Mouse (Mus musculus) ovary, postnatal 14 days (tissue): ENCODE measurements around the gene Serf2.
A peak's percentile ranks its signal among the peaks of the same experiment; 100 is the strongest.

Experiments
- DNase-seq: peaks from one replicate; pipeline ENCODE4 v3.0.0; 2022; ENCODE audit warnings: low spot score

Serf2 gene

DNA sequence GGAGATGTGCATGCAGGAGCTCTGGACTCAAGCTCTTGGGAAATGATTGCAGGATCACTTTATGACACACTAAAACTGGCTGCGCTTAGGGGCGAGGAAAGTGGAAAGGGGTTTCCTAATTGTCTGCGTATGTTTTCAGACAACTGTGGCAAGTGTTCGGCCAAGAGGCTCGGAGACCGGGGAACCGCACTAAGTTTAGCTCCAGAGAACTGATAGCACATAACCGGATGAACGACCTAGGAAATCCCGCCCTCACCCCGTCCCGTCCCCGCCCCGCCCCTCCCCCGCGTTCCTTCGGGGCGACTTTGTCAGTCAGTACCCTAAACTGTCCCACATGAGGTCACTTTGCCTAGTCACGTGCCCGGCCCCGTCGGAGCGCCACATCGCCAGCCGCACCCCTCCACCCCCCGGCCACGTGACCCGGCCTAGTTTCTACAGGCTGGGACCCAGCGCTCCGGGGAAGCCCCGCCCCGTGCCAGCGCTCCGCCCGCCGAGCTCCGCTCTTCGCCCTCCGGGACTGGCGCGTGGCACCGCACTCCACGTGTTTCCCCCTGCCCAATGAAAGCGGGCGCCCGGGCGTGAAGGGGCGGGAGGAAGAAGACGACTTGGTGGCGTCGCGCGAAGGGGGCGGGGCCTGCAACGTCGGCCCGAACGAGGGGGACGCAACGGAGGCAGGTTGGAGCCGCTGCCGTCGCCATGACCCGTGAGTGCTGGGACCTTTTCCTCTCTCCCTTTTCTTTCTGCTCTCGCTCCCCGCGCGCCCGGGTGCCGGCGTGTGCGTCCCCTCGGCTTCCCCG is at the start of gene Serf2:
Gene Serf2 (plus strand): TSS at position 457 of the 797 bp plus-strand sequence.
- DNase-seq, result peak; percentile 95

- no peak for DNase-seq
Measured at GRCm38 (mm10) chr2:121403296-121403695, 45.7 kb upstream of the Serf2 start.

- no peak for DNase-seq
Measured at GRCm38 (mm10) chr2:121408160-121408559, 40.8 kb upstream of the Serf2 start.

GRCm38 (mm10) chr2:121412843-121413386 is 36.1 kb upstream of the Serf2 start:
- DNase-seq, result no peak

DNA sequence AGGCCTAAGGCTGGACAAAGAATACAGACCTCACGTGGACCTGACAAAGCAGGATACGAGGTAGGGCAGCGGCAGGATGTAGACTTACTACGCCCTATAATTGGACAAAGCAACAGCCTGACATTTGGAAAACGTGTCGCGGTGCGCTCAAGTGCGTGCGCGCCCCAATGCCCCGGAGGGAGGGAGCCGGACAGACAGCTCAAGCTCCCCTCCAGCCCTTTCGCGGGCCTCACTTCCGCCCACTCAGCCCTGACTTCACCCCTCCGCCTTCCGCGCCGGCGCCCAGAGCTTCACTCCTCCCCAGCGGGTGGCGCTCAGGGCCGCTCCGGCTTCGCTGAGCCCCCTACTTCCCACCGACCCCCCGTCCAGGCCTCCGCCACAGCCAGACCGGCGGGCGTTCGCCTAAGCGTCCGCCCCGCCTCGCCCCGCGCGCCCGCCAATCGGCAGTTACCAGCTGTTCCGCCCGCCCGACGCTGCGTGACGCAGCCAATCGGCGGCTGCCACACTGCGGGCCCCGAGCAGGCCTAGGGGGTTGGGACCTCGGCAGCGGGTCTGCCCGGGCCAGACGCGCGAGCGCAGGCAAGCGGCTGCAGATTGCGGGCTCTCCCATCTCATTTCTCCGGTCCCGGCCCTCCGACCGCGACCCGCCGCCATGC is 35.5 kb upstream of the Serf2 start, which contains the start of the genes Pdia3 and Catsper2:
Gene Pdia3 (plus strand): TSS at position 389 of the 656 bp plus-strand sequence.
Gene Catsper2 (minus strand): TSS at position 406 of the 656 bp plus-strand sequence.
- DNase-seq, result peak; percentile 93

GRCm38 (mm10) chr2:121414139-121414685 is 34.8 kb upstream of the Serf2 start:
- DNase-seq, result peak; percentile 13

DNA sequence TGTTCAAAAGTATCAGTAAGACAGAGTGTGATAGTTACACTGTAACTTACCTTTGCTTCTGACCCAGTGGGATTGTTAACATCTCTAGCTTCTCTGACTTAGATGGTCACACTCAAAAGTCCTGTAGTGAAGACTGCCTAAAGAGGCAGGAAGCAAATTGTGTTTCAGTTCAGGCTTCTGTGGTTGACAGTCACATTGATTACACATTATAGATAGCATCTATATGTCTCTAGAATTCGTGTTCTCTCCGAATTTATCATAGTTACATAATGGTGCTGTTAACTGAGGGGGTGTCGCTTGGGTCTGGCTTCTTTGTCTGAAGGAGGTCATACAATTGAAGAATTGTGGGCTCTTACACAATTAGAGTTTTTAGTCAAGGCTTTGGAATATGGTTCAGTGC is 33.9 kb upstream of the Serf2 start:
- no peak for DNase-seq

GRCm38 (mm10) chr2:121415591-121415990 is 33.4 kb upstream of the Serf2 start:
- no peak for DNase-seq

GRCm38 (mm10) chr2:121416356-121416755 is 32.6 kb upstream of the Serf2 start:
- DNase-seq, result no peak

DNA sequence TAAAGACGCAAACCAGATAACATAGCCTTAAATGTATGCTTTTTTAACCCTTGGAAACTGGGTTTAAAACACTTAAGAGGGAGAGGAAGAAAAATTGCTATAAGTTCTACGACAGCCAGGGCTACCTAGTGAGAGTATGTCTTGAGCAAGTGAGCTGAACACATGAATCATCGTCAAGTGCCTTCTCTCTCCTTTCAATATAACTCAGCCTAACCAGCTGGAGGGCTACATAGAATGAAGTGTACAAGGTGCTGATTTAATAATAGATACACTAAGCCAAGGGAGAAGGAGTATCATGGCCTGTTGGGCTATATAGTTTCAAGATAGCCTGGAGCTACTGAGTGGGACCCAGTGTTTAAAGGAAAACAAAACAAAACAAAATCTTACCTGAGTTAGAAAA is 30.5 kb upstream of the Serf2 start:
- DNase-seq, result no peak

GRCm38 (mm10) chr2:121423166-121423565 is 25.8 kb upstream of the Serf2 start:
- no peak for DNase-seq

DNA sequence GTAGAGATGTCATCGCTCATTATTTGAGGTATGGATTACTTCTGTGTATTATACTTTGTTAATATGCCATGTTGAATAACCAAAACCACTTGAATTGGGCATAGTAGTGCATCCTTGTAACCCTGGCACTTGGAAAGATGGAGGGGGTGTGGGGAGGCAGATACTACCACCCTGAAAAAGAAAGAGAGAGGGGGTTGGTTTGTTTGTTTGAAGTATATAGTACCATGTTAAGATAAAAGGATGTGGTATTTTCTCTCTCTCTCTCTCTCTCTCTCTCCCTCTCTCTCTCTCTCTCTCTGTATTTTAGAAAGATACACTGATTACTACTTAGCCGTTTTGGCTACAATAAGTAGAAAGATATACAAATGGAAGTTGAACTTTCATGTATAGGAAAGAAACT is 23.1 kb upstream of the Serf2 start:
- no peak for DNase-seq

- DNase-seq, result no peak
Measured at GRCm38 (mm10) chr2:121434854-121435253, 14.1 kb upstream of the Serf2 start.

GRCm38 (mm10) chr2:121439746-121440145 is 9.2 kb upstream of the Serf2 start:
- no peak for DNase-seq

GRCm38 (mm10) chr2:121440834-121441605 is 8.0 kb upstream of the Serf2 start:
- DNase-seq, result no peak

DNA sequence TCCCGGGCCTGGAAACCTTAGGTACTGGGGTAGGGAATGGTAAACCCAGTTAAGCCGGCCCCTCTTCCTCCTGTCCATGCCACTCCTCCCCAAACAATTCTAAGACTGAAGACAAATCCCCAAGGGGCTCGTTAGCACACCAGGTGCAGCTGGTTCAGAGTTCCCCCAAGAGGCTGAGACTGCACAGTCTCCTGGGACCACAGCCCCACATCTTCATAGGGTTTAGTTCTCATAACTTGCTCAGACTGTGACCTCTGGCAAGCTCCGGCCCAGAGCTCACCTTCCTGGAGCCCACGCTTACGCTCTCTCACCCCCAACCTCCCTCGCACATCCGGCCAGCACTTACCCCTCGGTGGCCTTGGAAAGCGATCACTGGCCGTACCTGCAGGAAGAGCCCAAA is 7.2 kb upstream of the Serf2 start:
- DNase-seq, result no peak

DNA sequence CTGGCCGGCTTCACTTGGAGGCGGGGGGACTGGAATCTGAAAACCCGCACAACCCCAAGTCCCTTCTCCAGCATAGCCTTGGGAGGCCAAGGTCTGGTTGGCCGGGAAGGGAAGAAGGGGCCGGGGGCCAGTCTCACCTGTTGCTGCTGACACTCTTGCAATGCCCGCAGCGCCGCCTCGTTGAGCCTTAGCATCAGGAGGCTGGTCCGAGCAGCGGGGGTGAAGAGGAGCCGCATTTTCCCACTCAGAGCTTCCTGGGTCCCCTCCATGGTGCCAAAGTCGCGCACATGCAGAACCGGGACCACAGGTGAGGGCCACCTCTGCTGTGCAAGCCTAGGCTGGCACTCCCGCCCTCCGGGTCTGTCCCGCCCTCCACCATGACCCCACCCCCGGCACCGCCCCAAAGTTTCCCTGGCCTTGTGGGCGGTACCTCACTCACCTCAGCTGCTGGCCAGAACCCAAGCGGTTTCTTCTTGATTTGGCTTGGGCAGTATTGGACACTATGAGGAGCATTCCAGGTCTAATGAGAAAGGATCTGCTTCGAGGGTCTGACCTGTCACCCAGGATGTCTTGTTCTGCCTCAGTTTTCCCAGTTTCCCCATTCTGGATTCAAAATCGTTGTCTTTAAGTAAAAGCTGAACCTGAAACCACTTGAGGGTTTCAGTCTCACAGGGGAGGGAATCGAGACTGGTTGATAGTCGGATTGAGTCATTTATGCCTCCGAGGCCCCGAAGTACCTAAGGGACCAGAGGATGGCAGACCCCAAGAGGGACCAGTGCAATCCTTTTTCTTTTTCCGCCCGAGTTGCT is 6.5 kb upstream of the Serf2 start:
- peak; percentile 38 for DNase-seq

DNA sequence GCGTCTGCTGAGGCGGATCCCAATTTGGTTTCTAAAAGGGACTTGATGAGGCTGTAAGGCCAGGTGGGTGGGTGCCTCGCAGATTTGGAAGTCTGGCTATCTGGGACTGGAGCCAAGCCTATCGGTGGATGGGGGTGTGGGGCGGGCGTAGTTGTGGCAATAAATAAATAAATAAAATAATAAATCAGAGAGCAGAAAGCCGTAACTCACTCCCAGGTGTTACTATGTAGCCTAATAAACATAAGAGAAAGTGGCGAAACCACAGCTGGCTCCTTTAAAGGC is 6.0 kb upstream of the Serf2 start:
- no peak for DNase-seq

GRCm38 (mm10) chr2:121444178-121444577 is 4.8 kb upstream of the Serf2 start, which contains the start of gene Ell3:
Ell3 (minus strand) TSS chr2:121444278.
- DNase-seq, result no peak

DNA sequence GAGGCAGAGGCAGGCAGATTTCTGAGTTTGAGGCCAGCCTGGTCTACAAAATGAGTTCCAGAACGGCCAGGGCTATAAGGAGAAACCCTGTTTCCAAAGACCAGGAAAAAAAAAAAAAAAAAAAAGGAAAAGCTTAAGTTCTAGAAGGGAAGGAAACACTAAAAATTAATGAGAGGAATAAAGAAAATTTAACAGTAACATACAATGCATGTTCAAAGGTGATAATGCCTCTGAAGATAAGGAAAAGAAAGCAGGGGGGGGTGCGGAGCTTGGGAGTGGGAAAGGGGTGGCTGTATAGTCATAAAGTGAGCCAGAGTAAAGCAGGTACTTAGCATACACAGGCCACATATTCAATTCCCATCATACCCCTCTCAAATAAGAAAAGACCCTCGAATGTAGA is 3.9 kb upstream of the Serf2 start:
- DNase-seq, result no peak

DNA sequence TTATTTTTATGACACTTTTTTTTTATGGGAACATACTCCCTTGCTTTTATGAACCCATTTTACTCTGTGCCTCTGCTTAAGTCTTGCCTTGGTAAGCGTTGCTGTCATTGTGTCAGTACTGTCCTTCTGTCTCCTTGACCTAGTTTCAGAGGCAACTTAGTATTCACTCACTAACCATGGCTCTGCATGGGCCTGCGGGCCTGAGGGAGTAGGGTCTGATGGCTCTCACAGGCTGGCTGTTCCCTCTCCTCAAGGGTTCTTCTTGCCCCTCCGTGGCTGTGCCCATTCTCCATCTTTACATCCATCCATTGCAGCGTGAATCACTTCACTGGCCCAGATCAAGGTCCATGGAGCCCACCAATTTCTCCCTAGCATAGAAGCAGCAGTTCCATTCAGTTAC is 2.5 kb upstream of the Serf2 start:
- no peak for DNase-seq
